Mouse (Mus musculus): ENCODE data around the gene F13a1.

DNA sequence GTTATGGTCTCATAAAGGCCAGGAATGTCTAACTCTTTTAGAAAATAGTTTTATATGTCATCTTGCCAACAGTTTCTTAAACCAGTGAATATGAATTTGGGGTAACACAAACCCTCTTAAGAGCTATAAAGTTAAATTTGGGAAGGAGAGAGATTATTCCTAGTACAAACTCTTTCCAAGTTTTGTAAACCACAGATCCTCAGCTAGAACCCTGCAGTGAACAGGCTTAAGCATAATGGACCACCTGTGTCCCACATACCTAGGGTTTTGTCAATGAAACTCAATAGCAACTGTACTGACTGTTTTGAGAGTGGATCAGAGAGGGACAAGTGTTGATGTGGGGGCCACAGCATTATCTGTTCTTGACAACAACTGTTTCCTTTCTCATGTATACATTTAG is 96.4 kb downstream of the F13a1 start:
- no peak for TF ChIP-seq CTCF (IDR thresholded peaks at IDR 0.05)
- no peak for TF ChIP-seq EP300 (IDR thresholded peaks at IDR 0.05)
